Mouse (Mus musculus): Measurements from ENCODE around the gene Gfod2.

Gfod2 gene

GRCm38 (mm10) chr8:105758277-105759108, at the start of gene Gfod2:
Gene Gfod2 (minus strand): TSS chr8:105758664.
- peak; percentile 98 for DNase-seq (ENCODE audit: low spot score)

DNA sequence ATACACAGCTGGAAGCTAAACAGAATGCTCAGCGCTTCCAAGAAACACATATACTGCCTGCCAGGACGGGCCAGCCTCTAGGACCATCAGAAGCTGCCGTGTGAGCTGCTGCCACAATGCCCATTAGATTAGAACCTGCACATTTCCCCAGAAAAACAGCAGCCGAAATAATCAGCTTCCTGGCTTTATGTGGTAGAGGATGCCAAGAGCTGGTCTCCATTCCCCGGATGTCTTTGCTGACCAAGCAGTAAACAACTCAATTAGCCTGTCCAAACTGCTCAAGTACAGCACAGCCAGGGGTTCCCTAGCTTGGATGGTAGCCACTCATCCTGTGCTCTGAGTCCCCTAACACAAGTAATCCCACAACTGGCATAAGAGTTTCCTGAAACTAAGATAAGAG, 49.3 kb upstream of the Gfod2 start:
- peak; percentile 57 for DNase-seq (ENCODE audit: low spot score)

DNA sequence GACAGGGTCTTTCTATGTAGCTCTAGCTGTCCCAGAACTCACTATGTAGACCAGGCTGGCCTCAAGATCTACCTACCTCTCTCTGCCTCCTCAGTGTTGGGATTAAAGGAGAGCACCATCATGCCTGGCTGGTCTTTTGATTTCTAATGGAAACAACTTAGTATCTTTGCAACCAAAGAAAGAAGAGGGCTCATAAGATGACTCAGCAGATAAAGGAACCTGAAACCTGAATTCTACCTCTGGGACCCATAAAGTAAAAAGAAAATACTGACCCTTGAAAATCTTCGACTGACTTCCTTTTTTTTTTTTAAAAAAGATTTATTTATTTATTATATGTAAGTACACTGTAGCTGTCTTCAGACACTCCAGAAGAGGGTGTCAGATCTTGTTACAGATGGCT, 47.5 kb upstream of the Gfod2 start:
- no peak for DNase-seq (ENCODE audit: low spot score)

DNA sequence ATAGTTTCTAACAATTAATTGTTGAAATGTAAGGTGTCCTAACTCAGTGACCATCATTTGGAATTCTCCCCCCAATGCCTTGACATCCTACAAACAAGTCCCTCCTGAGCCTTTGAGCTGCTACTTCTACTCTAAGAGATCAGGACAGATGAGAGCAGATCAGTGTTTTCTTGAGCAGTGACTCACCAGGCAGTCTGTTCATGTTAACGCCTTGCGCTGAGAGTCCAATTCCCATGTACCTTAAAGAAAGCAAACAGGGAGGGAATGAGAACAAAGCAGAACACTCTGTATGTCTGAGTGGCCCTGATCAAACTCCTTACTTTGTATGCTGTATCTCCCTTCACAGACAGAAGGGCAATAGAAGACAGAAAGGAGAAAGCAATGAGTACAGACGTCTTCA, 46.9 kb upstream of the Gfod2 start:
- no peak for DNase-seq (ENCODE audit: low spot score)

- DNase-seq (ENCODE audit: low spot score), result no peak
Observed at GRCm38 (mm10) chr8:105804797-105805196, 46.3 kb upstream of the Gfod2 start.

- no peak for DNase-seq (ENCODE audit: low spot score)
Observed at GRCm38 (mm10) chr8:105801153-105801904, 42.9 kb upstream of the Gfod2 start.

DNA sequence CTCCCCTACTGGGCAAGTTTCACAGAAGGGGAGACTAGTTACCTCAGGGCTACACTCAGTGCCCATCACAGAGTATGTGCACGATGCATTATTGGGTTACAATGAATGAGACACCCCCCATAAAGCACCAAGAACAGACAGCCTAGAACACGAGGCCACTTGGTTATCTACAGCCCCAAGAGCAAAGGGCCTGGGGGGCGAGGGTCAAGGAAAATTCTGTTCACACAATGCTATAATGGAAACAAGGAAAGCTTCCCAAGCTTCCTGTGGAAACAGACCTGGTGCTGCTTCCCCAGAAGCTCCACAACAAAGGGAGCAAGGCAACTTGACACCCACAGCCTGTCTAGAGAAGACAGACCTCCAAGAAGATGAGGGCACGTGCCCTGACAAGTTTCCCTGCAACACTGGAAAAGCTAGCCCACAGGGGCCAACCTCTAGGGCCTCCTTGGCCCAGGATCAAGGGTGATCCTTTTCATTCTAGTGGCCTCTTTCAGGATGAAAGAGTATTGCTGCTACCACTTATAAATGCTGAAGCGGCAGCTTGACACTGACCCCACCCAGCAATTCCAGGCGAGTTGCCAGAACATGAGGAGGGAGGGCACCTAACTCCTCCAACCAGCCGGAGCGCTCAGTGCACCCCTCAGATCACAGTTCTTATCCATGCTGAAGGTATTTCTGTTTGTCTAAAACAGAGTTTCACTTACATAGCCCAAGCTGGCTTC, 40.8 kb upstream of the Gfod2 start:
- peak; percentile 72 for DNase-seq (ENCODE audit: low spot score)

DNA sequence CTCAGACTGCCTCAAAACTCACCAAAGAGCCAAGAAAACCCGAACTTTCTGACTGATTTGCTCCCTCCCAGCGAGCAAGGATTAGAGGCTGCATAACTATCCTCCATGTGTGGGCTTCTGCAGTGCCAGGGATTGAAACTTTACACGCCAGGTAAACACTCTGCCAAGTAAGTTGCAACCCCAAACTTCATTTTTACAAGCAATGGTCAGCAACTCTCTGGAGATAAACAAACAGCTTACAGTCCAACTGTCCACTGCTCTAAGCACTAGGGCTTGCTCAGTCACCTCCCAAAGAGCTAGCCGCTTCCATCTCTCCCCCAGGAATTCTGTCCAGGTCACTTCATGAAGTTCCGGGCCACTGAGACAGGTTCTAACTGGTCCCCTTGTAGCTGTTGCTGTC, 39.9 kb upstream of the Gfod2 start:
- no peak for DNase-seq (ENCODE audit: low spot score)

GRCm38 (mm10) chr8:105795785-105796184, 37.3 kb upstream of the Gfod2 start:
- DNase-seq (ENCODE audit: low spot score), result no peak

GRCm38 (mm10) chr8:105794009-105794598, 35.6 kb upstream of the Gfod2 start:
- DNase-seq (ENCODE audit: low spot score), result no peak

DNA sequence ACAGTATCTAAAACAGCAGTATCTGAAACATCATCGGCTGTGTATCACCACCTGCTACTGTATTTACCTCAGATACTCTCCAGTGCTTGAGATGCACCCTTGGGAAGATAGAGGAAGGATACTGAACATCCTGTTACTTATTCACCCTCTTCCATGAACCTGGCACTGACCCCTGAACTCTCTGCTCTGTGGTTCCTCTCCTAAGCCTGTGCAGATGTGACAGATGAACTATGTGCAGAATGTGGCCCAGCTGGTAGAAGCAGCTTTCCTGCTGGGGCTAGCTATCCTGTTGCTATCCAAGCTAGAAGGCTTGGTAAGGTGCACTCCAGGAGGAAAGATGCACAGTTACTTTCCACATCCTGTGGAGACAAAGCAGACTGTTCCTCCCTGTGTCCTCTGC, 34.9 kb upstream of the Gfod2 start:
- DNase-seq (ENCODE audit: low spot score), result no peak

DNA sequence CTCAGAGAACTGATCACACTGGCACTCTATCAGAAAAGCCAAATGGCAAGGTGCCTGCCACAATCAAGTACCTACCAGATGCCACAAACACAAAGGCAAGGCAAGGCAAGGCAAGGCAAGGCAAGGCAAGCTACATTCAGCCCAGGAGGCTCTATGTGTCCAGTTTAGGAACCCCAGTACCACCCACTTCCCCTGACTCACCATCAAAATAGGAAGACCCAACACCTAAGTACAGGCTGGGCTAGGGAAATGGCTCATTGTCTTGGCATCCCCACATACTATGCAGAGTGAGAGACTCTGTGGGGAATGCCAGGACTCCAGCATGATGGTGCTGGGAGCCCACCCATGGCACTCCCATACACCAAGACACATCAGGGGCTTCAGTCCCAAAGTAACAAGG, 31.2 kb upstream of the Gfod2 start:
- DNase-seq (ENCODE audit: low spot score), result no peak

DNA sequence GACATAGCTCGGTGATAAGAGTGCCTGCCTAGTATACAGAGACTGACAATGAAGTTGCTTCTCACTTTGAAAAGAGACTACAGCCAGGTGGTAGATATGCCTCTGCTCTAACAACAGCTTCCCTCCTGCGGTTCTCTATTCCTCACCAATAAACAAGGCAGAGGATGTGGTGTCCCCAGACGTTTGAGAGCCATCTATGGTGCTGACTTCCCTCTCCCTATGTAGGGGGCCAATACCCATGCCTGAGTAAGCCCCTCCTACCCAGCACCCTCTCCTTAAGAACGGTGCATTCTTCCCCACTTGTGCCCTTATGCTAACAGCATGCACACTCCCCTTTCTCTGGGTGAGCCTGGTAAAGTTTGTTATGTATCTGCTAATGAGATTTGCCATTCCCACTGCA, 30.5 kb upstream of the Gfod2 start:
- DNase-seq (ENCODE audit: low spot score), result no peak

DNA sequence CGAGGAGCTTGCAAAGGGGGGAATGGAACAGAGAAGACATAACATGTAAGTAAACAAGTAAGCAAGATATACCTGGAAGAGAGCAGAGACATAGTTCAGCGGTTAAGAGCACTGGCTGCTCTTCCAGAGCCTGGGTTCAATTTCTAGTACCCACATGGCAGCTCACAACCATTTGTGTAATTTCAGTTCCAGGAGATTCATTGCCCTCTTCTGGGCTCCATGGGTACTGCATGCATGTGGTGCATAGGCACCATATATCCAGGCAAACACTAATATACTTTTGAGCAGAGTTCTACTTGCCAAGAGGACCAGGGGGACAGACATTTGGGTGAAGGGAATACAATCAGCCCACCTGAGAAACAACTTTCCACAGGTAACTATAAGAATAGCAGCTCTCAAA, 29.8 kb upstream of the Gfod2 start:
- peak; percentile 56 for DNase-seq (ENCODE audit: low spot score)

GRCm38 (mm10) chr8:105780298-105780697, 21.8 kb upstream of the Gfod2 start:
- DNase-seq (ENCODE audit: low spot score), result no peak

GRCm38 (mm10) chr8:105777833-105778232, 19.4 kb upstream of the Gfod2 start:
- DNase-seq (ENCODE audit: low spot score), result no peak

- no peak for DNase-seq (ENCODE audit: low spot score)
Observed at GRCm38 (mm10) chr8:105774498-105774897, 16.0 kb upstream of the Gfod2 start.

DNA sequence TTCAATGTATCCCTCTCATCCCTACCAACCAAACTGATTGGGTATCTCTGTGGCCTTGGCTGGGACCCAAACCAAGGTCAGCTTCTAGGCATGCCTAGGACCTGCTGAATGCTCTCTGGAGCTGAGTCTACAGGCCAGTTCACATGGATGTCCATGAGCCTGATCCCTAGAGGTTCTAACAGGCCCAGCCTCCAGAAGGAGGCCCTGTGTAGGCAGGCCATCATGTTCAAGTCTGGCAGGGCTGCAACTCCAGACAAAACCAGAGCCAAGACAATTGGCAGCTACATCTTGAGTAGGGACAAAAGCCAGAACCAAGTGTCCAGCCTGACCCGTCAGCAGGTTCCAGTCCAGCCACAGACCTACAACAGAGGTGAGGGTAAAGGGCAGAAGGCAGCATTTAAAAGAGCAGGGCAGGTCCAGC, 15.0 kb upstream of the Gfod2 start:
- DNase-seq (ENCODE audit: low spot score), result no peak

DNA sequence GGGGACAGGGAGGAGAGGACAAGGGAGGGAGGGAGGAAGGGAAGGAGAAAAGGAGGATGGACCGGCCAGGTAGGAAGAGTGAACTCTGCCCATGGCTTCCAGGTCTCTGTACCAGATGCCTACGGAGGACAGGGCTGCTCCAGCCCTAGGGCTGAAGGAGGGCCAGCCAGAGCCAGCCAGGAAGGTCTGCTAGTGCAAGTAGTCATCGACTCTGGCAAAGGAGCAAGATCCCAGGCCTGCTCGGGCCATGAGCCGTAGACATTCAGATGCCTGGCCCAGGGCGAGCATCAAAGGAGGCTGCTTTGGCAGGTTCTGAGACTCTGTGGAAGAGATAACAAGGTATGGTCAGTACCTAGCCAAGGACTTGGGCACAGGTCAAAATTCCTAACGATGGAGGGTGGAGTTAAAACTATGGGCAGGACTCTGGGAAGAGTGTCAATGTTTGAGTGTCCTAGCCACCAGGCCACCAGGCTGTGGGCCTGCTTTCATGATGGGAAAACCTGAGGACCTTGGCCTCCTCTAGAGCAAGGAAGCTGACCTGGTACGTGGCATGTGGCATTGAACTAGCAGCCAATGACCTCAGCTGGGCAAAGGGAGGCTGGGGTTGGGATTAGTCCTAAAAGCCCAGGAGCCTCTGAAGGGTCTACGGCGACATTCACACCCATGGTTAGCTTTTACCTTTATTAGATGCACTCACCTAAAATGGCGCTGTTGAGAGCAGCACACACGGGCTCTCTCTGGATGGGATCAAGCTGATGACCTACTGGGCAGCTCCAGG, 13.1 kb upstream of the Gfod2 start:
- no peak for DNase-seq (ENCODE audit: low spot score)

GRCm38 (mm10) chr8:105770609-105771008, 12.1 kb upstream of the Gfod2 start:
- peak; percentile 40 for DNase-seq (ENCODE audit: low spot score)

DNA sequence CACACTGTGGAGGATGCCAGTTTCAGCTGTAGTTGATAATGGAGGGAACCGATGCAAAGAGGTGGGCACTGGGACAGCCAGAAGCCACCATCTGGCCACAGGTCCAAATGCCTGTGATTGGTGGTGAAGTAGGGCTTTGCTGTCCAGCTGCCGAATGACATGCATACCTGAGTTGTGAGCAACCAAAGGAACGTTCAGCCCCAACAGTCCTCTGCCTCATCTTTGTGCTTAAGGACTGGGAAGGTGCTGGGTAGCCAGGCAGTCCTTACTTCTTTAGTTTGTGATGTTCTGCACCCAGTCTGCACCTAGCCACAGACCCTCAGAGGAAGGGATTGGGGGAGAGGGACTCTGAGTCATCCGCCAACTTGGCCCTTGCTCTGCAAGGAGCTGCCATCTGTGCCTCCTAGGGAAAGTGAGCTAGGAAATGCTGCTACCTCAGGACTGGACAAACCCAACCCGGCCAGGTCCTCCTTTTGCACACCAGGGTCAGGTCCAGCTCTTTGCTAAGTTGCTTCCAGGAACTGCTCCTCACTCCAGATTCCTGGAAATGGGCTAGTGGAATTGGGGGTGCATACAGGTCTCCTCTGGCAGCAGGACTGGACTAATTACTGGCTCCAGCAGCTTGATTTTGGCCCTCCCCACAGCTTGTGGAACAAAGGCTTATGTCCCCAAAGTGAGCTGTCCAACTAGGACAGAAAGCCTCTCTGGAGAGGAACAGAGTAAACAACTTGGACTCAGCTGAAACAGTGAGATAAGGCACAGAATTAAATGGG, 10.2 kb upstream of the Gfod2 start:
- DNase-seq (ENCODE audit: low spot score), result no peak

Data from MN1 (cell line).